Mouse (Mus musculus) stomach, embryonic 14.5 days (tissue): Measurements from ENCODE around the gene Robo3. TPM values are rescaled to one million over a fixed set of nuclear protein-coding genes. Genes with fewer than 3 reads are reported as not detected.
A peak's percentile ranks its signal among the peaks of the same experiment; 100 is the strongest.

Experiments used
- ATAC-seq: fragments of 200-750 bp; cut with Nextera tagmentation; 2 replicates; pipeline ENCODE4 v1.8.0; 2017; ENCODE audit warnings: low read depth, moderate TSS enrichment; ENCODE audit not compliant: insufficient number of reproducible peaks, insufficient read depth, low FRiP score
- H3K27ac ChIP-seq: fragments of 300-500 bp; sonication (generic); 2 replicates; pipeline ENCODE4 v1.5.1; 2014; ENCODE audit warnings: mild to moderate bottlenecking, low read length, moderate library complexity, mixed read lengths
- H3K27me3 ChIP-seq: fragments of 300-500 bp; sonication (generic); 2 replicates; pipeline ENCODE4 v1.6.1; 2014; ENCODE audit warnings: low read length, control low read depth, mixed read lengths; ENCODE audit not compliant: control insufficient read depth, insufficient read depth
- H3K36me3 ChIP-seq: fragments of 300-500 bp; sonication (generic); 2 replicates; pipeline ENCODE4 v1.6.1; 2014; ENCODE audit warnings: mild to moderate bottlenecking, control low read depth, low read length, moderate library complexity, mixed read lengths; ENCODE audit not compliant: control insufficient read depth, insufficient read depth
- H3K4me1 ChIP-seq: fragments of 300-500 bp; sonication (generic); 2 replicates; pipeline ENCODE4 v1.6.1; 2014; ENCODE audit warnings: low read length, control low read depth, mixed read lengths; ENCODE audit not compliant: control insufficient read depth, insufficient read depth
- H3K4me2 ChIP-seq: fragments of 300-500 bp; sonication (generic); replicated peaks from 2 replicates; pipeline ENCODE4 v1.6.1; 2014; ENCODE audit warnings: low read depth, low read length, control low read depth
- H3K4me3 ChIP-seq: fragments of 300-500 bp; sonication (generic); 2 replicates; pipeline ENCODE4 v1.5.1; 2014; ENCODE audit warnings: low read depth, low read length, control low read depth
- H3K9ac ChIP-seq: fragments of 300-500 bp; sonication (generic); replicated peaks from 2 replicates; pipeline ENCODE4 v1.6.1; 2014; ENCODE audit warnings: low read depth, mild to moderate bottlenecking, control low read depth, low read length, moderate library complexity, mixed read lengths
- H3K9me3 ChIP-seq: fragments of 300-500 bp; sonication (generic); 2 replicates; pipeline ENCODE4 v1.6.1; 2016; ENCODE audit warnings: low read depth, low read length, control low read depth; ENCODE audit not compliant: control insufficient read depth
- WGBS: fragments of 180-500 bp; shearing (Covaris S2); extraction: QIAGEN DNeasy Blood & Tissue Kit; methylation state at CpG from one replicate; pipeline ENCODE4 v1.1.7; 2014; 5-methylcytosine and 5-hydroxymethylcytosine counted together
- polyA plus RNA-seq: library from polyadenylated mRNA; unstranded; fragments of >200 nt; fragmentation: Nextera tagmentation; extraction: Ambion mirVana; gene quantifications from 2 replicates; pipeline ENCODE4 v1.2.1, GENCODE M21; 2014

The Robo3 gene
- polyA plus RNA-seq, 1 experiment from 2014 or later, result not detected

- H3K4me2 ChIP-seq, result no peak overlapping the region
- H3K9me3 ChIP-seq, result no peaks in the 10 kb centered on the region
These were observed 2.6 kb upstream of the Robo3 start for GRCm38 (mm10) chr9:37435616-37436015.

GRCm38 (mm10) chr9:37434932-37435331 lies 1.9 kb upstream of the Robo3 start:
- H3K27ac ChIP-seq, result no peak overlapping the region
- H3K9me3 ChIP-seq, result no peaks in the 10 kb centered on the region
- no peak overlapping the region for H3K4me3 ChIP-seq
- peaks cover 8% of the 10 kb centered on the region; the same call in 1 of the 2 replicates for H3K4me1 ChIP-seq
- peaks cover 48% of the 10 kb centered on the region for H3K27me3 ChIP-seq
- no peak overlapping the region for H3K4me2 ChIP-seq
- H3K9ac ChIP-seq, result no peak overlapping the region
- ATAC-seq, result no peak
- 1% methylated on average over 14 of the region's 14 CpGs for WGBS
- H3K36me3 ChIP-seq, result no peaks in the 10 kb centered on the region

More at GRCm38 (mm10) chr9:37435616-37436015, 2.6 kb upstream of the Robo3 start:
- Histone ChIP-seq H3K27ac (no peak overlapping the region), H3K4me1 (peaks cover 8% of the 10 kb centered on the region; the same call in 1 of the 2 replicates), H3K4me3 (no peak overlapping the region), H3K9ac (no peak overlapping the region), H3K27me3 (peaks cover 43% of the 10 kb centered on the region), H3K36me3 (no peaks in the 10 kb centered on the region)
- 5% methylated on average over 4 of the region's 4 CpGs for WGBS
- no peak for ATAC-seq

GRCm38 (mm10) chr9:37433823-37434560 lies 946 bp upstream of the Robo3 start:
- no peaks in the 10 kb centered on the region for H3K9me3 ChIP-seq
- ATAC-seq, result no peak
- no peak overlapping the region for H3K4me3 ChIP-seq
- H3K9ac ChIP-seq, result no peak overlapping the region
- no peak overlapping the region for H3K4me2 ChIP-seq
- H3K27ac ChIP-seq, result no peak overlapping the region
- no peaks in the 10 kb centered on the region for H3K36me3 ChIP-seq
- peaks cover 8% of the 10 kb centered on the region; the same call in 1 of the 2 replicates for H3K4me1 ChIP-seq
- WGBS, result 1% methylated on average over 18 of the region's 18 CpGs
- peaks cover 57% of the 10 kb centered on the region for H3K27me3 ChIP-seq

GRCm38 (mm10) chr9:37432026-37432666 lies 900 bp downstream of the Robo3 start:
- 2% methylated on average over 15 of the region's 17 CpGs for WGBS
- Histone ChIP-seq H3K9ac (no peak overlapping the region), H3K27ac (no peak overlapping the region), H3K4me1 (peaks cover 8% of the 10 kb centered on the region; the same call in 1 of the 2 replicates), H3K36me3 (no peaks in the 10 kb centered on the region), H3K27me3 (peaks cover 65% of the 10 kb centered on the region), H3K4me2 (peak overlapping the region; percentile 35; the same call in 1 of the 2 replicates), H3K9me3 (no peaks in the 10 kb centered on the region), H3K4me3 (no peak overlapping the region)
- ATAC-seq, result no peak

GRCm38 (mm10) chr9:37430582-37430981 lies 2.5 kb downstream of the Robo3 start:
- Histone ChIP-seq H3K36me3 (no peaks in the 10 kb centered on the region), H3K27me3 (peaks cover 60% of the 10 kb centered on the region), H3K9me3 (no peaks in the 10 kb centered on the region), H3K9ac (no peak overlapping the region), H3K4me2 (no peak overlapping the region), H3K4me3 (no peak overlapping the region), H3K27ac (no peak overlapping the region), H3K4me1 (peaks cover 8% of the 10 kb centered on the region; the same call in 1 of the 2 replicates)
- peak; percentile 59; the same call in 1 of the 2 replicates for ATAC-seq
- 3% methylated on average over 12 of the region's 12 CpGs for whole genome bisulfite sequencing

GRCm38 (mm10) chr9:37429326-37429725 lies 3.7 kb downstream of the Robo3 start:
- H3K4me1 ChIP-seq, result peaks cover 8% of the 10 kb centered on the region; the same call in 1 of the 2 replicates
- WGBS, result 8% methylated on average over 26 of the region's 26 CpGs
- no peak overlapping the region for H3K4me3 ChIP-seq
- H3K4me2 ChIP-seq, result no peak overlapping the region
- no peaks in the 10 kb centered on the region for H3K36me3 ChIP-seq
- no peak overlapping the region for H3K9ac ChIP-seq
- H3K27ac ChIP-seq, result no peak overlapping the region
- ATAC-seq, result no peak
- H3K27me3 ChIP-seq, result peaks cover 49% of the 10 kb centered on the region
- H3K9me3 ChIP-seq, result no peaks in the 10 kb centered on the region

- no peak; the same call in 1 of the 2 replicates for ATAC-seq
- Histone ChIP-seq H3K4me2 (peak overlapping the region; percentile 58), H3K27ac (no peak overlapping the region), H3K27me3 (no peaks in the 10 kb centered on the region), H3K4me1 (no peaks in the 10 kb centered on the region), H3K9ac (no peak overlapping the region), H3K9me3 (no peaks in the 10 kb centered on the region), H3K4me3 (peak overlapping the region; percentile 24), H3K36me3 (no peaks in the 10 kb centered on the region)
- WGBS, result 22% methylated on average over 12 of the region's 12 CpGs
These were observed 11.8 kb downstream of the Robo3 start for GRCm38 (mm10) chr9:37421239-37421638.

GRCm38 (mm10) chr9:37420676-37421075 lies 12.4 kb downstream of the Robo3 start:
- WGBS, result under 1% methylated on average over 27 of the region's 27 CpGs
- peak; percentile 92 for ATAC-seq
- peak overlapping the region; percentile 58 for H3K4me2 ChIP-seq
- peak overlapping the region; percentile 24 for H3K4me3 ChIP-seq
- H3K36me3 ChIP-seq, result no peaks in the 10 kb centered on the region
- no peak overlapping the region for H3K27ac ChIP-seq
- no peaks in the 10 kb centered on the region for H3K9me3 ChIP-seq
- no peaks in the 10 kb centered on the region for H3K27me3 ChIP-seq
- no peaks in the 10 kb centered on the region for H3K4me1 ChIP-seq
- H3K9ac ChIP-seq, result no peak overlapping the region
